Mouse (Mus musculus): Measurements from ENCODE around the gene Irf4.

- TF ChIP-seq CTCF (IDR thresholded peaks at IDR 0.05; ENCODE audit: insufficient read depth, low read length) = no peak
- no peak for TF ChIP-seq POLR2A (IDR thresholded peaks at IDR 0.05; ENCODE audit: borderline replicate concordance, extremely low read depth, low read depth, low read length)
Observed at GRCm38 (mm10) chr13:30787556-30787955, 38.5 kb downstream of the Irf4 start.

All from lung, adult 2 months (tissue).